In genomic region chr19:37156770-37157336, GRCm38 (mm10) we compare ENCODE assay signal across 22 mouse cellular contexts. TPM values are rescaled to one million over a fixed set of nuclear protein-coding genes. Genes with fewer than 3 reads are reported as not detected.
A peak's percentile ranks its signal among the peaks of the same experiment; 100 is the strongest.
DNase-seq lines count a peak whose midpoint lies in the region; ATAC-seq and TF ChIP-seq lines count a peak whose summit lies in the region.
"Had no signal": no experiment of that assay in that cellular context is flagged by ENCODE, and none has a peak within 500 bp of the region (broad histone marks: within the 10 kb centered on the region; RNA-seq: fewer than 3 reads in every experiment).

No protein-coding gene starts in this region.

- H3K9ac ChIP-seq in kidney, embryonic 16.5 days (replicated peaks; ENCODE audit: low read length) = no peak overlapping the region
- H3K9ac ChIP-seq in CH12.LX (ENCODE audit: insufficient read depth, low read depth) = no peak overlapping the region
- H3K9ac ChIP-seq: hindbrain, embryonic 12.5 days; limb, embryonic 13.5 days had no signal

- H3K79me2 ChIP-seq in CH12.LX (replicated peaks; ENCODE audit: control insufficient read depth, extremely low read depth, insufficient read depth, poor library complexity, severe bottlenecking) (0 out of 2 replicates have a peak, but pooled peaks cover 2% of the 10 kb centered on the region), macrophage (ENCODE audit: inconsistent target) (peaks cover 79% of the 10 kb centered on the region; the same call in 1 of the 2 replicates)

- no peak overlapping the region for H3K4me3 ChIP-seq in kidney, embryonic 16.5 days (ENCODE audit: low read length)
- H3K4me3 ChIP-seq in CH12.LX (replicated peaks in 1 of 3; ENCODE audit: low read depth in 2 of 3, low read length in 2 of 3, poor library complexity in 1 of 3) (no peak overlapping the region), macrophage (ENCODE audit: inconsistent target) (no peak overlapping the region)
- H3K4me3 ChIP-seq: embryonic facial prominence, embryonic 10.5 days; erythroblast, embryonic 14.5 days; hindbrain, embryonic 12.5 days; limb, embryonic 13.5 days had no signal

- H3K27ac ChIP-seq in kidney, embryonic 16.5 days (ENCODE audit: low read length) = no peak overlapping the region
- H3K27ac ChIP-seq in CH12.LX (ENCODE audit: insufficient read depth, low read depth) (peak overlapping the region; percentile 53), macrophage (peak overlapping the region; percentile 35; the same call in 1 of the 2 replicates)
- H3K27ac ChIP-seq: embryonic facial prominence, embryonic 10.5 days; hindbrain, embryonic 12.5 days; limb, embryonic 13.5 days had no signal

- 81% methylated on average over 5 of the region's 5 CpGs for WGBS in kidney, embryonic 16.5 days
- WGBS in macrophage (ENCODE audit: missing documents) = 31% methylated on average over 5 of the region's 5 CpGs

- no peaks in the 10 kb centered on the region for H3K9me3 ChIP-seq in kidney, embryonic 16.5 days (ENCODE audit: low read length)
- no peaks in the 10 kb centered on the region for H3K9me3 ChIP-seq in CH12.LX (replicated peaks; ENCODE audit: low read length)
- H3K9me3 ChIP-seq: embryonic facial prominence, embryonic 10.5 days; hindbrain, embryonic 12.5 days; limb, embryonic 13.5 days had no signal

- no peak for TF ChIP-seq RAD21 in CH12.LX (IDR thresholded peaks at IDR 0.05; ENCODE audit: low read depth, low read length)

- peak; percentile 61; the same call in 1 of the 2 replicates for ATAC-seq in kidney, embryonic 16.5 days (ENCODE audit: low FRiP score, low TSS enrichment)
- ATAC-seq: forebrain, embryonic 14.5 days had no signal

- H3K36me3 ChIP-seq in kidney, embryonic 16.5 days (ENCODE audit: insufficient read depth, low read length) = no peaks in the 10 kb centered on the region
- no peaks in the 10 kb centered on the region for H3K36me3 ChIP-seq in CH12.LX (replicated peaks in 1 of 2; ENCODE audit: control insufficient read depth in 1 of 2, insufficient read depth in 1 of 2, low read length in 1 of 2)
- H3K36me3 ChIP-seq in macrophage (ENCODE audit: inconsistent target) = no peaks in the 10 kb centered on the region
- H3K36me3 ChIP-seq: embryonic facial prominence, embryonic 10.5 days; hindbrain, embryonic 12.5 days; limb, embryonic 13.5 days had no signal

- dilution Hi-C loops in CH12.LX (cut with MboI; ENCODE audit: extremely low pct_ligation_motif_present, extremely low pct_unique_long_range_greater_than_20kb, low sequenced_read_pairs) = no loop called here

- TF ChIP-seq POLR2A in CH12.LX (IDR thresholded peaks at IDR 0.05; ENCODE audit: low read depth, low read length) = no peak

- DNase-seq in adrenal gland, adult 2 months = peak; percentile 7
- no peak for DNase-seq in adrenal gland, postnatal 25 days
- no peak for DNase-seq in kidney, postnatal 25 days
- DNase-seq in CH12.LX (ENCODE audit: extremely low read depth) = peak; percentile 49
- DNase-seq in thymus, adult 18-20 months = no peak
- DNase-seq in right cerebral cortex, postnatal 36 days (ENCODE audit: low spot score in 2 of 2) = no peak
- DNase-seq: adrenal gland, postnatal 36 days; cerebellum, postnatal 10 days; kidney, adult 18-20 months; layer of hippocampus, adult 9-11 months; lung, adult 18-20 months; lung, postnatal 4 days; midbrain, embryonic 14.5 days; retina, postnatal 1 day; thymus, adult 2 months had no signal

- no peaks in the 10 kb centered on the region for H3K27me3 ChIP-seq in kidney, embryonic 16.5 days (ENCODE audit: insufficient read depth, low read length)
- no peaks in the 10 kb centered on the region for H3K27me3 ChIP-seq in CH12.LX (replicated peaks)
- H3K27me3 ChIP-seq: hindbrain, embryonic 12.5 days; limb, embryonic 13.5 days had no signal

- no peaks in the 10 kb centered on the region for H3K4me1 ChIP-seq in kidney, embryonic 16.5 days (ENCODE audit: insufficient read depth, low read length)
- H3K4me1 ChIP-seq in CH12.LX (ENCODE audit: control insufficient read depth in 1 of 2, insufficient read depth in 2 of 2) = peaks cover 7 to 14% of the 10 kb centered on the region in 2 experiments; a peak in 3 of 4 replicates
- H3K4me1 ChIP-seq: embryonic facial prominence, embryonic 10.5 days; hindbrain, embryonic 12.5 days; limb, embryonic 13.5 days had no signal

- in situ Hi-C loops in CH12.LX (cut with MboI; ENCODE audit: low pct_ligation_motif_present, low pct_unique_long_range_greater_than_20kb, low sequenced_read_pairs) = no loop called here

- H3K4me2 ChIP-seq in kidney, embryonic 16.5 days (replicated peaks; ENCODE audit: low read depth, low read length) = no peak overlapping the region
- H3K4me2 ChIP-seq in CH12.LX (ENCODE audit: insufficient read depth, low read depth, poor library complexity, severe bottlenecking) = peak overlapping the region; percentile 83
- H3K4me2 ChIP-seq: hindbrain, embryonic 12.5 days; limb, embryonic 13.5 days had no signal

- no peak for TF ChIP-seq CTCF in CH12.LX (conservative IDR thresholded peaks at IDR 0.05 in 1 of 2, IDR thresholded peaks at IDR 0.05 in 1 of 2; ENCODE audit: low read depth in 2 of 2, low read length in 2 of 2)

- TF ChIP-seq EP300 in CH12.LX (IDR thresholded peaks at IDR 0.05; ENCODE audit: low read length) = peak; percentile 85

TF ChIP-seq in CH12.LX, 34 proteins besides CTCF, POLR2A, EP300 and RAD21 (continues in another document):
- TF ChIP-seq MAX (IDR thresholded peaks at IDR 0.05; ENCODE audit: low read length) (no peak), GABPA (IDR thresholded peaks at IDR 0.05; ENCODE audit: insufficient replicate concordance, low read depth, low read length) (no peak), CHD2 (IDR thresholded peaks at IDR 0.05; ENCODE audit: low read length) (no peak; the same call in 1 of the 2 replicates), USF2 (conservative IDR thresholded peaks at IDR 0.05; ENCODE audit: low read depth, low read length) (no peak), ZC3H11A (IDR thresholded peaks at IDR 0.05; ENCODE audit: low read depth, low read length) (no peak), KAT2A (IDR thresholded peaks at IDR 0.05; ENCODE audit: insufficient replicate concordance, low read length) (no peak), ZKSCAN1 (IDR thresholded peaks at IDR 0.05; ENCODE audit: borderline replicate concordance, low read depth, low read length) (no peak), RCOR1 (conservative IDR thresholded peaks at IDR 0.05; ENCODE audit: low read depth, low read length) (0 out of 2 replicates have a peak, but pooled peaks have one; percentile 39), BHLHE40 (IDR thresholded peaks at IDR 0.05; ENCODE audit: low read depth, low read length) (peak; percentile 64), NRF1 (IDR thresholded peaks at IDR 0.05; ENCODE audit: low read depth, low read length) (no peak), ZNF384 (IDR thresholded peaks at IDR 0.05; ENCODE audit: low read depth, low read length) (no peak), NELFE (IDR thresholded peaks at IDR 0.05; ENCODE audit: low read depth, low read length) (no peak), CHD1 (IDR thresholded peaks at IDR 0.05; ENCODE audit: low read depth, low read length) (no peak), SIN3A (IDR thresholded peaks at IDR 0.05; ENCODE audit: low read length) (no peak; the same call in 1 of the 2 replicates), MAZ (IDR thresholded peaks at IDR 0.05; ENCODE audit: low read depth, low read length) (no peak), POLR2AphosphoS2 (IDR thresholded peaks at IDR 0.05; ENCODE audit: low read depth, low read length) (no peak), ELF1 (IDR thresholded peaks at IDR 0.05; ENCODE audit: low read depth, low read length) (no peak), SMC3 (IDR thresholded peaks at IDR 0.05; ENCODE audit: low read depth, low read length) (no peak), HCFC1 (IDR thresholded peaks at IDR 0.05; ENCODE audit: low read depth, low read length) (no peak), ZMIZ1 (IDR thresholded peaks at IDR 0.05; ENCODE audit: low read depth, low read length) (no peak), JUND (conservative IDR thresholded peaks at IDR 0.05; ENCODE audit: low read depth, low read length) (peak; percentile 43; the same call in 1 of the 2 replicates), ETS1 (conservative IDR thresholded peaks at IDR 0.05; ENCODE audit: low read depth, low read length) (peak; percentile 26; the same call in 1 of the 2 replicates), TBP (conservative IDR thresholded peaks at IDR 0.05; ENCODE audit: low read depth, low read length) (no peak), USF1 (IDR thresholded peaks at IDR 0.05; ENCODE audit: low read depth, low read length) (no peak), MEF2A (IDR thresholded peaks at IDR 0.05; ENCODE audit: borderline replicate concordance, low read depth, low read length) (no peak)

RNA-seq across cellular contexts. Expression of gene March5, which starts 50.5 kb away (rescaled TPM):
- total RNA-seq in adrenal gland, adult 2 months (2021) = 100 to 1,000 TPM in 1 of 2 experiments, 10 to 100 TPM in 1; 97.0 to 117 TPM
- polyA plus RNA-seq in adrenal gland, adult 2 months (2012; rRNA removed) = 42.9 and 77.8 TPM in 2 replicates
- 98.8 and 117 TPM in 2 replicates for total RNA-seq in adrenal gland, postnatal 25 days (2021)
- 74.4 and 79.8 TPM in 2 replicates for polyA plus RNA-seq in kidney, embryonic 16.5 days (2015; fragmentation: Nextera tagmentation; extraction: Ambion mirVana)
- total RNA-seq in CH12.LX (2012; rRNA removed) (111 and 137 TPM in 2 replicates), CH12.LX (2014; rRNA removed) (160 TPM in 2 replicates)
- polyA plus RNA-seq in CH12.LX (2012; ENCODE audit: insufficient read length, low read depth) (118 and 130 TPM in 2 replicates), macrophage (2018) (78.5 to 135 TPM (median 91.9 TPM) in 3 replicates)
- 100 to 1,000 TPM in 19 of 26 experiments, 10 to 100 TPM in 7; 68.0 to 379 (median 161) TPM for total RNA-seq in macrophage (2018; cell fraction: chromatin; rRNA removed)
- total RNA-seq in macrophage (2018; cell fraction: cytosol; rRNA removed) = 100 to 1,000 TPM in 23 of 26 experiments, 10 to 100 TPM in 3; 98.1 to 272 (median 196) TPM
- total RNA-seq in macrophage (2018; cell fraction: nucleus; rRNA removed) = 100 to 1,000 TPM in 25 of 26 experiments, 10 to 100 TPM in 1; 88.0 to 420 (median 192) TPM

RNA-seq across cellular contexts. Expression of gene Cpeb3, which starts 51.5 kb away (rescaled TPM):
- 10 to 100 TPM; 17.0 to 17.2 TPM for total RNA-seq in adrenal gland, adult 2 months (2021)
- 26.4 and 31.4 TPM in 2 replicates for polyA plus RNA-seq in adrenal gland, adult 2 months (2012; rRNA removed)
- total RNA-seq in adrenal gland, postnatal 25 days (2021) = 17.2 and 31.9 TPM in 2 replicates
- 0.73 and 1.3 TPM in 2 replicates for polyA plus RNA-seq in kidney, embryonic 16.5 days (2015; fragmentation: Nextera tagmentation; extraction: Ambion mirVana)
- total RNA-seq in CH12.LX (2012; rRNA removed) (3.0 and 3.1 TPM in 2 replicates), CH12.LX (2014; rRNA removed) (1.2 and 1.5 TPM in 2 replicates)
- polyA plus RNA-seq in CH12.LX (2012; ENCODE audit: insufficient read length, low read depth) (1.4 and 1.5 TPM in 2 replicates), macrophage (2018) (7.8 to 16.1 TPM (median 11.7 TPM) in 3 replicates)
- 100 to 1,000 TPM in 6 of 26 experiments, 10 to 100 TPM in 18, 1 to 10 TPM in 2; 8.1 to 132 (median 57.2) TPM for total RNA-seq in macrophage (2018; cell fraction: chromatin; rRNA removed)
- total RNA-seq in macrophage (2018; cell fraction: cytosol; rRNA removed) = 10 to 100 TPM in 21 of 26 experiments, 1 to 10 TPM in 5; 5.9 to 38.3 (median 17.0) TPM
- 100 to 1,000 TPM in 1 of 26 experiments, 10 to 100 TPM in 24, 1 to 10 TPM in 1; 9.2 to 104 (median 28.1) TPM for total RNA-seq in macrophage (2018; cell fraction: nucleus; rRNA removed)

Comparison
In these comparisons a context has a peak if more than half of its experiments do, and no peak if none do; other contexts are left out.
1. DNase-seq: peak in adrenal gland, adult 2 months (single experiment) and CH12.LX (single experiment); none in adrenal gland, postnatal 25 days (single experiment), kidney, postnatal 25 days (0 of 2), thymus, adult 18-20 months (0 of 2) and right cerebral cortex, postnatal 36 days (0 of 2).